15 mouse cellular contexts compared by ENCODE assay signal in genomic region chr17:30136684-30137083, GRCm38 (mm10).
DNase-seq lines count a peak whose midpoint lies in the region; ATAC-seq and TF ChIP-seq lines count a peak whose summit lies in the region.
"Had no signal": no experiment of that assay in that cellular context is flagged by ENCODE, and none has a peak within 500 bp of the region (broad histone marks: within the 10 kb centered on the region; RNA-seq: fewer than 3 reads in every experiment).

No protein-coding gene starts in this region.

- intact Hi-C loops in left cerebral cortex, adult 2 months (cut with DNase I): no loop called here

- peak; percentile 42 for ATAC-seq in liver, embryonic 12.5 days
- no peak for ATAC-seq in liver, embryonic 11.5 days (replicated peaks; ENCODE audit: low FRiP score)
- ATAC-seq in kidney, postnatal 0 days (replicated peaks; ENCODE audit: low FRiP score, low read depth): no peak; the same call in 1 of the 2 replicates
- peak; percentile 36; the same call in 1 of the 2 replicates for ATAC-seq in lung, embryonic 16.5 days (ENCODE audit: low read depth)
- ATAC-seq: activated CD4-positive, CD25-positive, alpha-beta regulatory T cell, adult 4 months had no signal

- no peak overlapping the region for H3K4me2 ChIP-seq in liver, embryonic 12.5 days
- H3K4me2 ChIP-seq in liver, embryonic 11.5 days: no peak overlapping the region
- no peak overlapping the region for H3K4me2 ChIP-seq in kidney, postnatal 0 days (ENCODE audit: low read length)
- H3K4me2 ChIP-seq in lung, embryonic 16.5 days (ENCODE audit: low read depth, low read length): no peak overlapping the region
- H3K4me2 ChIP-seq: forebrain, embryonic 12.5 days; limb, embryonic 15.5 days; midbrain, embryonic 12.5 days had no signal

- DNase-seq in liver, embryonic 11.5 days (ENCODE audit: low spot score): no peak
- DNase-seq in kidney, postnatal 0 days (ENCODE audit: low spot score): peak; percentile 31
- DNase-seq in yolk sac, embryonic 10.5 days (ENCODE audit: low spot score): peak; percentile 52
- no peak for DNase-seq in cerebellum, postnatal 10 days
- no peak for DNase-seq in left cerebral cortex, adult 2 months (ENCODE audit: extremely low spot score in 1 of 2, low spot score in 2 of 2)
- DNase-seq: heart, adult 2 months; heart, postnatal 4 days; thymus, adult 2 months had no signal

- 81% methylated on average over 5 of the region's 5 CpGs for WGBS in liver, embryonic 12.5 days (ENCODE audit: insufficient replicate concordance)
- 87% methylated on average over 5 of the region's 5 CpGs for WGBS in liver, embryonic 11.5 days
- 81% methylated on average over 5 of the region's 5 CpGs for WGBS in kidney, postnatal 0 days
- WGBS in lung, embryonic 16.5 days: 27% methylated on average over 5 of the region's 5 CpGs

- peaks cover 12% of the 10 kb centered on the region for H3K36me3 ChIP-seq in liver, embryonic 12.5 days
- H3K36me3 ChIP-seq in liver, embryonic 11.5 days (ENCODE audit: control insufficient read depth, insufficient read depth, low read length): no peaks in the 10 kb centered on the region
- H3K36me3 ChIP-seq in kidney, postnatal 0 days (ENCODE audit: insufficient read depth, low read length): peaks cover 4% of the 10 kb centered on the region; the same call in 1 of the 2 replicates
- H3K36me3 ChIP-seq in lung, embryonic 16.5 days (ENCODE audit: control insufficient read depth, insufficient read depth, low read length): peaks cover 5% of the 10 kb centered on the region; the same call in 1 of the 2 replicates

- no peak overlapping the region for H3K4me3 ChIP-seq in liver, embryonic 12.5 days
- no peak overlapping the region for H3K4me3 ChIP-seq in liver, embryonic 11.5 days (ENCODE audit: low read depth, low read length)
- no peak overlapping the region for H3K4me3 ChIP-seq in kidney, postnatal 0 days (replicated peaks; ENCODE audit: low read depth, low read length)
- no peak overlapping the region for H3K4me3 ChIP-seq in lung, embryonic 16.5 days (ENCODE audit: low read length)
- no peak overlapping the region for H3K4me3 ChIP-seq in left cerebral cortex, adult 2 months
- H3K4me3 ChIP-seq: forebrain, embryonic 12.5 days; heart, adult 2 months; limb, embryonic 15.5 days; midbrain, embryonic 12.5 days; myocyte had no signal

- H3K27ac ChIP-seq in liver, embryonic 12.5 days: no peak overlapping the region
- no peak overlapping the region for H3K27ac ChIP-seq in liver, embryonic 11.5 days (ENCODE audit: low read depth, low read length)
- no peak overlapping the region for H3K27ac ChIP-seq in kidney, postnatal 0 days
- peak overlapping the region; percentile 20; the same call in 1 of the 2 replicates for H3K27ac ChIP-seq in lung, embryonic 16.5 days (ENCODE audit: low read length)
- H3K27ac ChIP-seq in left cerebral cortex, adult 2 months: no peak overlapping the region
- H3K27ac ChIP-seq: forebrain, embryonic 12.5 days; heart, adult 2 months; limb, embryonic 15.5 days; midbrain, embryonic 12.5 days had no signal

- no peak overlapping the region for H3K9ac ChIP-seq in liver, embryonic 12.5 days
- no peak overlapping the region for H3K9ac ChIP-seq in liver, embryonic 11.5 days (ENCODE audit: low read depth, low read length)
- no peak overlapping the region for H3K9ac ChIP-seq in kidney, postnatal 0 days (ENCODE audit: low read depth, low read length)
- H3K9ac ChIP-seq in lung, embryonic 16.5 days (ENCODE audit: low read length): no peak overlapping the region
- H3K9ac ChIP-seq: forebrain, embryonic 12.5 days; limb, embryonic 15.5 days; midbrain, embryonic 12.5 days had no signal

- no peaks in the 10 kb centered on the region for H3K27me3 ChIP-seq in liver, embryonic 12.5 days (replicated peaks)
- H3K27me3 ChIP-seq in liver, embryonic 11.5 days (replicated peaks; ENCODE audit: control insufficient read depth, insufficient read depth, low read length): no peaks in the 10 kb centered on the region
- H3K27me3 ChIP-seq in kidney, postnatal 0 days (ENCODE audit: insufficient read depth, low read length): no peaks in the 10 kb centered on the region
- H3K27me3 ChIP-seq in lung, embryonic 16.5 days (ENCODE audit: control insufficient read depth, insufficient read depth, low read depth, low read length): no peaks in the 10 kb centered on the region
- H3K27me3 ChIP-seq: forebrain, embryonic 12.5 days; limb, embryonic 15.5 days; midbrain, embryonic 12.5 days had no signal

- H3K4me1 ChIP-seq in liver, embryonic 12.5 days: peaks cover 31% of the 10 kb centered on the region; the same call in 1 of the 2 replicates
- peaks cover 18% of the 10 kb centered on the region for H3K4me1 ChIP-seq in liver, embryonic 11.5 days (replicated peaks; ENCODE audit: control insufficient read depth, insufficient read depth, low read length)
- H3K4me1 ChIP-seq in kidney, postnatal 0 days (replicated peaks; ENCODE audit: insufficient read depth, low read length): peaks cover 17% of the 10 kb centered on the region
- H3K4me1 ChIP-seq in lung, embryonic 16.5 days (replicated peaks; ENCODE audit: control insufficient read depth, insufficient read depth, low read length): peaks cover 24% of the 10 kb centered on the region

- TF ChIP-seq CTCF in kidney, postnatal 0 days (IDR thresholded peaks at IDR 0.05; ENCODE audit: low read depth): no peak
- TF ChIP-seq CTCF in left cerebral cortex, adult 2 months (IDR thresholded peaks at IDR 0.05): no peak

- H3K9me3 ChIP-seq in liver, embryonic 12.5 days (replicated peaks): no peaks in the 10 kb centered on the region
- H3K9me3 ChIP-seq in liver, embryonic 11.5 days (ENCODE audit: control insufficient read depth, low read length): no peaks in the 10 kb centered on the region
- no peaks in the 10 kb centered on the region for H3K9me3 ChIP-seq in kidney, postnatal 0 days (replicated peaks; ENCODE audit: low read length)
- no peaks in the 10 kb centered on the region for H3K9me3 ChIP-seq in lung, embryonic 16.5 days (ENCODE audit: control insufficient read depth, low read length)
- H3K9me3 ChIP-seq: forebrain, embryonic 12.5 days; limb, embryonic 15.5 days; midbrain, embryonic 12.5 days had no signal

Comparison
In these comparisons a context has a peak if more than half of its experiments do, and no peak if none do; other contexts are left out.
1. ATAC-seq: peak in liver, embryonic 12.5 days (single experiment) and lung, embryonic 16.5 days (single experiment); none in liver, embryonic 11.5 days (single experiment) and kidney, postnatal 0 days (single experiment).
2. DNase-seq: peak in kidney, postnatal 0 days (single experiment) and yolk sac, embryonic 10.5 days (single experiment); none in liver, embryonic 11.5 days (single experiment), cerebellum, postnatal 10 days (0 of 2) and left cerebral cortex, adult 2 months (0 of 2).